Mouse (Mus musculus): Measurements from ENCODE around the gene Pkhd1. TPM values are rescaled to one million over a fixed set of nuclear protein-coding genes. Genes with fewer than 3 reads are reported as not detected.
"Not testable (repeated sequence)": the region's sequence is repeated elsewhere in the genome, so short reads cannot be mapped to it uniquely, and the experiment has no call there.

The Pkhd1 gene
- polyA plus RNA-seq, 3 experiments from 2014 or later: not detected

DNA sequence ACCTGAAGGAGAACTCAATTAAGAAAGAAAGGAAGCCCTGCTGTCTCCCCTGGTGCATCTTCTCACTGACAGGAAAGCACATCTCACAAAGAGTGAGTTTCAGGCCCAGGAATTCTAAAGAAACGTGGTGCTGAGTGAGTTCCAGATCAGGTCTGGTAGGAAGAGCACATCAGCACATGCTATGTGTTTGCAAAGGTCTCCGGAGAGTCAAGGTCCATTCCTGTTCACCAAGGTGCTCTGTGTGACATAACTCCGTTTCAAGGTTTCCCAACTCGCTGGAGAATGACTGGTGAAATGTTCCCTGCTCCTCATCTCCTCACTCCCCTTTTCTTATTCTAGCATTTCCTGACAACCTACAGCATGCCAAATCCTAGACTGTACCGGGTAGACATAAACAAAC is 357.5 kb downstream of the Pkhd1 start:
- ATAC-seq: no peak

DNA sequence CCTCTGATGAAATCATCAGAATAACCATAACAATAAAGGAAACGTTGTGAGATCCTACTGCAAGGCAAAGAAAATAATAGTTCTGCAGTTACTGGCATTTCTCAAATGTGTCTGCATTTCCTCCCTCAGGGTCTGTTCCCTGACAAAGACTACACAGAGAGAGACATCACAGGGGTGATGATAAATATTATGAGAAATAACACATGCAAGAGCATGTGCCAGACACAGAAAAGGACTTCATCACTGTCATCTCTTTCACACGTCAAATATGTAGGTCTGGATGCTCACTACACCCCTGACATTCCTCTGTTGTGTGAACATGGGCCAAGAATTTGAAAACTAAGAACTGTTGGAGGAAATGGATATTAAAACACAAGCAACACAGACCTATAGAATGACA is 369.7 kb downstream of the Pkhd1 start:
- ATAC-seq: no peak

DNA sequence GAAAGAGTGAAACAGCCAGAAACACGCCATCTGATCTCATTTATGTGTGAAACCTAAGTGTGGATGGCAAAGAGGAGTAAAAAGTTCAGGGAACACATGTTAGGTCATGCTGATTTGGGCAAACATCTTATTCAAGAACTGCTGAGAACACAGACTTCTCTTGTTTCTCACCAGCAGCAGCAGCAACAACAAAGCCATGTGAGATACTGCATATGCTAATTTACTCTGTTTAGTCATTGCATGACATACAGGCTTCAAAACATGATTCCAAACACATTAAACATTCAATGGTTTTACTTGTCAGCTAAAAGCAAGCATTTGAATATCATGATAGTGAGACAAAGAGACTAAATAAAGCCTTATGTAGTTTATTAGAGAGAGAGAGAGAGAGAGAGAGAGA is 401.2 kb downstream of the Pkhd1 start:
- no peak for ATAC-seq

DNA sequence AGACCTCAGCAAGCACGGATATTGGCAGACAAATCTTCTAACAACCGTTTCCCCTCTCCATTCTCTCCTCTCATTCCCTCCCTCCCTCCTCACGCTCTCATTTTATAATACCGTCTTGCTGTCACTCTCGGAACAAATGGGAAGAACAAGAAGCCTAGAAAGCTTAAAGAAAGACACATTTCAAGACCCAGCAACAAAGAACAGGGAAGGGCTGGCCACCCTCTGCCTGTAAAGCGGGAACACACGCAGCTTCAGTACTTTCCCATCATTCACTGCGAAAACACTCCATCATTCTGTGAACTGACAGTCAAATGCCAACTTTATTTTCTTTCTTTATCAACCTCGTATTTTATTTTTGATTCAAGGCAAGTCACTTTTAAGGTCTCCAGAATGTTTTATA is 427.4 kb downstream of the Pkhd1 start:
- no peak for ATAC-seq

DNA sequence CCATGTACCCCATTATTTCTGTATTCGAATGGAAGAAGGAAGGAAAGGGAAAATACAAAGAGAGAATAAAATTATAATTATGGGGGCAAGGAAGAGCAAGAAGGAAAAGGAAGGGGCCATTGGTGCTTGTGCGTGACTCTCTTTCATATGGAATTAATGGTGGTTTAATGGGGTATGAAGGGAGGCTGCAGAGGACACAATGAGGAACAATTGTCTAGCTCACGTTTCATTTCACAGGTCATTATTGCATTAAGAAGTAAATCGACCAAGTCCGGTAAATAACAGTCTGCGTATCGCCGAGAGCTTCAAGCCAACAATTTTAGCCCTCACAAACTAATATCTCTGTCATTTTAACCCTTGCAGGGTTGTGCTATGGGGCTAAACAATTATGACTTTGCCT is 437.7 kb downstream of the Pkhd1 start:
- no peak for ATAC-seq

DNA sequence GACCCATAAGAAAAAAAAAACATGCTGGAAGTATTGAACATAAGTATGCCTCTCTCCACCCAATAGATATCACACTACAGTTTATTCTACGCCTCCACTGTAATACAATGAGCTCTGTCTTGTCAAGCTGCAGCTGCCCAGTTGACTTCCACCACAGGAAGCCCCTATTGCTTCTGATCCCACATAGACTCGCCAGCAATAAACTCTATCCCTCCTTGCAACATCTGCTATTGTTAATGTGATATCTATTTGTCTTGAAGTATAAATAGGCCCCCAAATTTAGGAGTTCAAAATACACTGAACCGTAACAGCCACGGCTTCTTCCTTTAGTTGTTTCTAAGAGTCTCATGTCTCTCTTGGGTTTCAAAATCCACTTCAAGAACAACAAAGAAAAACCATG is 446.7 kb downstream of the Pkhd1 start:
- no peak for ATAC-seq

DNA sequence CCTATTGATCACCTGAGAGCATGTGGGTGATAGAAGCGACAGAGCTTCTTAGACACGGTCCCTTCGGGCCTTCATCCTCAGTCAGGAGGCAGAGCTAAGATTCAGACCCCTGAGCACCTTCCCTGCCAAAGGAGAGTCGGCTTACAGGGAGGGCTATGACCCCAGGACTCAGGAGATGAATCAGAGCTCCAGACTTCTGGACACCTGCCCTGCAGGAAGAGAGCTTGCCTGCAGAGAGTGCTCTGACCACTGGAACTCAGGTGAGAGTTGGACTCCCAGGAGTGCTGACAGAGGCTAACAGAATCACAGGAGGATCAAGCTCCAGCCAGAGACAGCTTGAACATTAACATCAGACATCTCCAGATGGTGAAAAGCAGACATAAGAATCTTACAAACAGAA is 467.2 kb downstream of the Pkhd1 start:
- not testable (repeated sequence) for ATAC-seq

DNA sequence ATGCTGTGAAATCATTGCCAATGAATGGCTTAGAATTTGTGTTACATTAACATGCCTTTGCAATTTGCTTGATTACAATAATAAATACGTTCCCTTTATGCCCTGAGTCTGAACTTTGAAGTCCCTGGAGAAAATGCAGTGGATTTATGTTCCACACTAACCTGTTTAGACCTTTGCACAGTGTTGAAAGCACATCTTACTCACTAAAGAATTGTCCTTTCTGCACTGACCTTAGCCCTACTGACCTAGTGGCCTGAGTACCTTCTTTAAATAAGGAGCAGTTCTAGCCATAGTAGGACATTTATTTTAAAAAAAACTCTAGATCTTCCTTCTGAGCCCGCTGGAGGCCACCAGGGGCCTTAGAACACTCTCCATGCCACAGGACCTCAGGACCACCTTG is 467.8 kb downstream of the Pkhd1 start:
- no peak for ATAC-seq

DNA sequence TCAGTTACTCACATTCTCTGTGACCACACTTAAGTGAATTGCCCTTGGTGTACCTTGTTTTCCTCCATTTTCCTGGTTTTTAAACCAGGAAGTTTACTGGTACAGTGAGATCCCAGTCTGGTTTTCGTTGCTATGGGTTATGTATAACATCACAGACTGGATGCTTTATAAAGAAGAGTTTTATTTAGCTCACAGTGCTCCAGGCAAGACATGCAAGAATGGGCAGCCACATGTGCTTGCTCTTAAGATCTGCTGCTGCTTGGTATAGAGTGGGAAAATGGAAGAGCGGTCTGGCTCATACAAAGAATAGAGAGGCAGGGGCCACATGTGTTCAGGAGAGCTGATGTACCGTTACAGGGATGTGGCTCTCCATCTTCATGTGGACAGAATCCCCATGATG is 481.7 kb downstream of the Pkhd1 start:
- no peak for ATAC-seq

DNA sequence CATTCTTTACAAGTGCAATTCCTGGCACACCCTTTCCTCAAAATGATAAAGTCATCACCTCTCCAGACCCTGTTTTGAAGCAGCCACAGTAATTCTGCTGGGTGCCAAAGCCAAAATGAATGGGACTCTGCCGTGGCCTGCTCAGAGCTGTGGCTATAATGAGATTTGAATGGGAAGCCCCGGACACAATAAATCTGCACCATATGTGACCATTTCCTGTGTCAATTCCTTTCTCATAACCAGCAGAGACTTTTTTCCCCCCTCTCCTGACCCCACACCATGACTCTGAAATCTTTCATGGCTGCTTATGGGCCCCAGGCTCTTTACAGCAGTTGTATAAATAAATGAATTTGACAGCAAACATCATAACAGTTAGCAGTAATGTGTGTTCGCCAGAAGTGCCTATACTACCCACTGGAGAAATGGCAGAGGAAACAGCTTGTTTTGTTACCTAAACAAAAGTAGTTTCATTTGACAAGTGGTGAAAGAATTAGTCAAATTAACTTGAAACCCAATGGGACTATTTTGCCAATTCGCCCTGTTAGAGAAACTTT is 482.7 kb downstream of the Pkhd1 start:
- ATAC-seq: no peak

DNA sequence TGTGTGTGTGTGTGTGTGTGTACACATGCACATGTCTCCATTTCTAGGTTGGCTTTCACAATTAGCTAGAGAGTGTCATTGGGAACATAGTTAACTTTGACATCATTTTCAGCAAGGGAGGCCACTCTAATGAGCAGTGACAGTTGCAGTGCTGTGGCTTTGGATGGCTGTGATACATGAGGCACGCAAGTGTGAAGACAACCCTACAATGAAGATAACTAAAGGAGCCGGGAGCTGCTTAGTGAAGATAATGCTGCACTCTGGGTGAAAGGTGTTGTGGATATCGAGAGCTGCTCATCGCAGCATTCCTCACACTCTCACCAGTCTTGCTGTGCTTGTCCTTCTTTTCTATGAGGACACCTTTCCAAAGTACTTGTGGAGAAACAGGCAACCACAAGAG is 484.2 kb downstream of the Pkhd1 start:
- ATAC-seq: no peak

DNA sequence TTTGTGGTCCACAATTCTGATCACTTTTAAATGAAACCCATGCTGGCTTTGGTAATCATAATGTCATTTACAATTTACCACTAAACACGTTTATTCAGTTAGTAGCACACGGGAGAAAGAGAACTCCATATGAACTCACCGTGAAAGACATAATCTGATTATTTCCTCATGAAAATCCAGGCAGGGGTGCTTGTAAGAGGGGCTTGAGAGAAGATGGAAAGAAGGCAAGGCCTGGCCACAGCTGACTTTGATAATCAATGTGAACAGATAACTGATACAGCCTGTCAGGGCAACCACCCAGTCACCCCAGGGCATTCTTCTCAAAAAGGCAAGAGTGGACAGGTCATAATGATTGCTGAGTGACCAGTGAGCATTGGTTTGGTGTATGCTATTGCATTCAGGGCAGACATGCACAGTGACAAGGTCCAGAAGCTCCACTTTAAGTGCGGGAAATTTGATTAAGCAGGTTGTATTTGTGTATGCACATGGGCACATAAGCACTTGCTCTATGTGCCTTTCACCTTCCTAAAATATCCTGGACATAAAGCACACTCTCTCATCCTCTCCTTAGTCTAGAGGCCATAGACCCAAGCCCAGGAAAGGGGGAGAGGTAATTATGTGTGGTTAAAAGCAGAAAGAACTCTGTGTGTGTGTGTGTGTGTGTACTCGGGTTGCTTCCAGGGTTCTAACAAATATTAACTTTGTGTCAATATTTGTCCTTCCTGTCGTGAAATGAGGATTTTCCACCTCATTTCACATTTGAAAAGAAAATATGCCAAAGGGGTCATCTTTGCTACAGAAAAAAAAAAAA is 485.9 kb downstream of the Pkhd1 start:
- ATAC-seq: no peak

DNA sequence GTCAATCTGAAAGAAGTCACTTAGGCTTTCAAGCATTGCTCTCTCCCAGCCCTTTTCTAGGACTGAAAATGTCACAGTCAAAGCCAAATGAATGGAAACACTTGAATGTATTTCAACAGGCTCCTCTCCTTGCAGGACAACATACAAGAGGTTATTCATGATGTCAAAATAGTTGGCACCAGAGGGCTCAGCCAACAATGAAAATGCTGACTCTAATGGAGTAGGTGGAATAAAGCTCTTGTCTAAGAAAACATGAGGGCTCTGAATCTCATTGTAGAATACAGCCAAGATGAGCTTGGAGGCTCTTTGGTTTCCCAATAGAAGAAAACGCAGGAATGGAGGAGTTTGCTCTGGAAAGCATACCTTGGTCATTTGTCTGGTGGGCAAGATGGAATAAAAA is 500.5 kb downstream of the Pkhd1 start:
- no peak for ATAC-seq

DNA sequence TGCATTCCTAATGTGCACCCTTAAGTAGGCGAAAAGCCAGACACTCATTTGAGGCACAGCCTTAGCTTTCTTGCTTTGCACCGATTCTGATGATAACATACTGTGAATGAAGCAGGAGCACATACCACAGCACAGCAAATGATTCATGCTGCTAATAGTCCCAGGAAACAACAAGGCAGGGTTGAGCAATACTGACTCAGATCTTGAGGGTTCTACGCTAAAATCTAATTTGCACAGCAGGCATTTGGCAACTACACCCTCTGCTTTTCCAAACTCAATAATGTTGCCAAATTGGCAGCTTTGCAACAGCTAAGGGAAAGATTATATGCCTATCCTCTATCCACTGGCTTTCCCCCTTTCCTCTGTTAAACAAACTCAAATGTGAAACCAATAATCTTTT is 548.1 kb downstream of the Pkhd1 start:
- ATAC-seq: no peak

DNA sequence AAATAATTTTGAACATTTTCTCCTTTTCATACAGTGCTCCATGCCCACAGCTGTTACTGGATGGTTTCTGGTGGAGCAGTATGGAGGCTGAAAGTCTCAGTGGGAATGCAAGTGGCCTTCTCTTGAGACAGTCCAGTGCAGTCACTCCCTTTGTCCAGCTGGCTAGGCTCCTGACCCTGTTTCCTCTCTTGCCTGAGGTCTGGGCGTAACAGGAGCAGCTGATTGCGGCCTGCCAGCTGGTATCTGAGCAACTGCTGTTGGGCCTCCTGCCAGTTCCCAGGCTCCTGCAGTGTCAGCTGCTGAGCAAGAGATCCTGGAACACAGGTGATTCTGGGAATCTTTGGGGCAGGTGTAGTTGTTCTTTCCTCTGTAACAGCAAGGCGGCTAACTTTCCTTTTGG is 559.6 kb downstream of the Pkhd1 start:
- no peak for ATAC-seq

DNA sequence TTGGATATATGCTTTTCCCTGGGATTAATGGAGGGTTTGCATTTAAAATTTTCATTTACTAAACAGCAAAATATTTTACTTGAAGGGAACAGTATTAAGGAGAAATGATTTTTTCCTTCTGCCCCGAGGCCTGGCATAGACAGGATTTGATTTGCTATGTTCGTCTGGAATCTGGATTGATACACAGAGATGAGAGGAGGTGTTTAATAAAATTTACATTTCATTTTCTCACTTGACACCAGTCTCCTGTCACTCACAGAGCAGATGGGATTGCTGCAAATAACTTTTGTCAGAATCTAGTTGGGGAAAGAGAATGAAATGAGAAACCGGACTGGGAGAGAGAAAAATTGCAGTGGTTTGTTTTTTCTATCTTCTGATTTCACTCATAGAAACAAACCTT is 578.5 kb downstream of the Pkhd1 start:
- ATAC-seq: no peak

DNA sequence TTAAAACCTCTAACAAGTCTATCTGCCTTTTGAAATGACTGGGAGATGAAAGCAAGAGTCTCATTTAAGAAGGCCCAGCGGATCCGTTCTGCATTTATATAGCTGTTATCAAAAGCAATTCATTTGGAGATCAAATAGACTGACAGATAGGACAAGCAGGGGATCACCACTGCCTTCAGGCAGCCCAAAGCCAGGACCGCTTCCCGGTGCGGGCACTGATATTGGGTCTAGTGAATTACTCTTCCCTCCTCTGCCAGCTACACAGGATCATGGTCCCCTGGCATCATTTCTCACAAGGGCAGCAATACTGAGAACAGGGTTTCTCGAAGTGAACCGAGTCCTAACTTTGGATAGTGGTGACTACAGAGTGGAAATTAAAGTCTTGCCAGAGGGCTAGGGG is 582.6 kb downstream of the Pkhd1 start:
- ATAC-seq: no peak

DNA sequence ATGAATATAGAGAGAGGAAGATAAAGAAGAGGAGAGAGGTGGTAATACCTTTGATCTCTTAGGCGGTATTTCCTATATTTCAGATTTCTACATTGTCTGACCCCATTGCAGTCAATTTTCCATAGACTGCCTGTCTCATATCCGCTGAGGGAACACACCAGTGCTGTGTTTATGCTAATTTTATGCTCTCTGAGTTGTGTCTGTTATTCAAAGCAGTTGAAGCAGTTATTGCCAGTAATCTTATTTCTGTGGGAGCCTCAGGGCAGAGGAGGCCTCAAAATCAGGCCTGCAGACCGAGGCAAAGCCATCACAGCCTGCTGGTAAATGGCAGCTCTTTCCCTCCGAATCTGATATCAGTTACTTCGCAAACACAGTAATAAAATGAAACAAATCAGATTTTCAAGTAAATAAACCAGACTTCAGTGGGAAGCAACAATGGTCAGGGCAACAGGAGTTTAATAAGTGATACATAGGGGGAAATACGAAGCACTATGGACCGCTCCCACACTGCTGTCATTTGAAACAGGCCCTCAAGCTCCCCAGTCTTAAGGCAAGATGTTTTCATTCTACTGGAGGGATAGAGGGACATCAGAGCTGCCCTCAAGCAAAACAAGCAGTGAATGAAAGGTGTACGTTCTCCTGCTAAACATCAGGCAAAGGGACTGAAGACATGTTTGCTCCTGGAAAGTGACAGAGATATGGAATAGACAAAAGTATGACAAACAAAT is 599.5 kb downstream of the Pkhd1 start:
- no peak for ATAC-seq

DNA sequence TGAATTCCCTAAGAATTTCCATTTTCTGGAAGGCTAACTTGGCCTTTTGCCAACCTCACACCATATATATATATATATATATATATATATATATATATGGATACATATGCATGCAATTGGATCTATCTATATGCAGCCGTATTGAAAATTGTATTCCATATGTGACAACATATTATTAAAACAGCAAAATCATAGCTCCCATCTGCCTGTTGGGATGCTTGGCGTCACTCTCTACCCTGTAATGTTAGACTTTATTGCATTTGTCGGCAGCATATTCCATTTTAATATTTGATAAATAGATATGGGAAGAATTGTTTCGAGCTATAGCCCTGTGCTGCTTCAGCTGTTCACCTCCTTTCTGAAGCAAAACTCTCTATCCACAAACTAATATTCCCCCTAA is 600.2 kb downstream of the Pkhd1 start:
- ATAC-seq: no peak

Other genes with a start within 250 kb of the Pkhd1 start
- under 1 TPM in 1 of 3 experiments, not detected in 2; 0.30 TPM for gene Il17a, start 112.8 kb upstream of the Pkhd1 start, polyA plus RNA-seq (2017; shearing (Covaris generic))
- 1 to 10 TPM in 1 of 3 experiments, under 1 TPM in 1, not detected in 1; 0.80 to 1.2 TPM for gene Il17f, start 172.6 kb upstream of the Pkhd1 start, polyA plus RNA-seq (2017; shearing (Covaris generic))
- gene Mcm3, start 202.2 kb upstream of the Pkhd1 start, polyA plus RNA-seq (2017; shearing (Covaris generic)): 100 to 1,000 TPM in 1 of 3 experiments, 10 to 100 TPM in 2; 42.6 to 127 (median 54.3) TPM